Mouse (Mus musculus) A20 (cell line): ENCODE measurements at regions not wholly inside any gene's neighbourhood (a gene's known extent, or its start where the extent isn't known, plus 50 kb on each side); places are given as distances from the start of the nearest gene placed in this dataset.

Source experiments
- DNase-seq: peaks from one replicate; pipeline ENCODE4 v3.0.0-alpha.2; 2011; ENCODE audit warnings: low read depth, low spot score

DNA sequence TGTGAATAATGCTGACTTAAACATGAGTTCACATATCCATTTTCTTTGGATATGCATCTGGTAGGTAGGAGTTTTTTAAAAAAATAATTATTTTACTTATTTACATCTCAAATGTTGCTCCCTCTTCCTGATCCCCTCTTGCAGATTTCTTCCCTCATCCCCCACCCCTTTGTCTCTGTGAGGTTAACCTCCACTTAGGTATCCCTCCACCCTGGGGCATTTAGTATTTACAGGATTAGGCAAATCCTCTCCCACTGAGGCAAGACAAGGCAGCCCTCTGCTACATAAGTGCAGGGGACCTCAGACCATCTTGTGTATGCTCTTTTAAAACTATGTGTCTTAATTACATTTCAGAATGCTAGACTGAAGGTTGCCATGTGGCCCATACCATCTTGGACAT, 155.2 kb upstream of the Shcbp1 start:
- DNase-seq: no peak

DNA sequence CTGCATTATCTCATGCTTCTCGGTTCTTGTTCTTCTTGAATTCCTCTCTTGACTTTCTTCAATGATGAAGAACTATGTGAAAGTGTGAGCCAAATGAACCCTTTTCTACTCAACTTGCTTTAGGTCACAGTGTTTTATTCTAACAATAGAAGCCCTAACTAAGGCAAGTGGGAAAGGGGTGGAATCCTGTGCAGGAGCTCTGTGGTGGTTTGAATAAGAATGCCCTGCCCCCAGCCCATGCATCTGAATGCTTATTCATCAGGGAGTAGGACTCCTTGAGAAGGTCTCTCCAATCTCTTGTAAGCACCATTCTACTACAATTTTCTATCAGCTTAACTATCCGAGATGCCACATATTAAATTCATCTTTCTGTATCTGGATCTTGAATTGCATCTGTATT, 154.7 kb upstream of the Shcbp1 start:
- no peak for DNase-seq

DNA sequence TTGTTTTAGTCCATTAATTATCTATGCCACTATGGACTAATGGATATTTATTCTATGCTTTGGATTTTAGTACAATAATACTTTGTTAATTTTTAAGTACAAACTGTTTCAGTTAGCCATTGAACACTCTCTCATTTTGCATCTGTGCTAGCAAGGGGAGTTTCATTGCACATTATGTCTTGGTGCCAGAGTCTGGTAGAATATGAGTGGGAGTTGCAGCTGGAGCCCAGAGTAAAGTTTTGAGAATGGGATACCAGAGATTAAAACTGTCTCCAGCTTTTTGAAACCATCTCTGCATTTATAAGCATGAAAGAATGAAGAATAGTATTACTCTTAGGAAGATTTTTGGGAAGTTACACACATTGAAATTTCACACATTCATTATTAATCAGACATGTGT, 137.1 kb upstream of the Shcbp1 start:
- no peak for DNase-seq

DNA sequence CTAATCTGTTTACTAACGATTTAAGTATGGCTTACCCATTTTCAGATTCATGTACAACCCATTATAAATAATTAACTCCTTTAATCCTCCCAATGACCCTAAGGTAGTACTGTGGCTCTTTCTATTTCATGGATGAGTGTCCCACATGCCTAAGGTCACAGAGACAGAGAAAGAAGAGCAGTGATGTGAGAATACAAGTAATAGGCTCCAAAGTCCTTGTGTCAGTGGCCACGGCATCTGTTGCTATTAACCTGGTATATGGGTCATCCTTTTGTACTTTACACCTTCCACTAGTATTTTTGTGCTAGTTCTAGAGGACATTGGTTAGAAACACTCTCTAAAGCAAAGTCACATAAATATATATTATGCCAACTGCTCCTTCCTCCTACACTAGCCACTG, 115.7 kb upstream of the Shcbp1 start:
- no peak for DNase-seq

DNA sequence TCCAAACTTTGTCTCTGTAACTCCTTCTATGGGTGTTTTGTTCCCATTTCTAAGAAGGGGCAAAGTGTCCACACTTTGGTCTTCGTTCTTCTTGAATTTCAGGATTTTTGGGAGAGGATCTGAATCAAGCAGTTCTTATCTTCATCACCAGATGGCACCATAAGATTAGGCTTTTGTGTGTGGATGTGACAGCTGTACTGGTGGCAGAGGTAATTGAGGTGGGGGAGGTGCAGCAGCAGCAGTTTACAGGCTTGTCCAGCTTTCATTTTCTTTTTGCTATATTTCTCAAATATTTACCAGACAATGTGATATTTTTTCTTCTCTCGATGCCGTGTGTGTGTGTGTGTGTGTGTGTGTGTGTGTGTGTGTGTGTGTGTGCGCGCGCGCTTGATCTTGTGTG, 89.4 kb upstream of the Shcbp1 start:
- peak; percentile 45 for DNase-seq

DNA sequence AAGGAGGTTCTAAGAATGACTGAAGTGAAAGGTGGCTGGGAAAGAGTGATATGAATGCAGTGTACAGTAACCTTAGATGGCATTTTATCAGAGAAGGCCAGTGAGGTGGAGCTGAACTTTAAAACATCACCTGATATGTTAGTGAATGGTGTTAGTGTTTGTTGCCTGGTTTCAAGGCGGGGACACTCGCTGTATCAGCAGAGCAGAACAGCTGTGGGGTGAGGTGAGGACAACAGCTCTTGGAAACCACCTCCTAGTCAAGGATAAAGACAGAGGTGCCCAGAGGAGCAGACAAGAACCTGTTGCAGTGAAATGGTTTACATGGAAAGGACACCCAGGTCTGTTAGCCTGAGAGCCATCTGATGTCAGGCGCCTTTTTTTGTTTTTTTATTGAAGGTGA, 59.7 kb upstream of the Shcbp1 start:
- DNase-seq: no peak

DNA sequence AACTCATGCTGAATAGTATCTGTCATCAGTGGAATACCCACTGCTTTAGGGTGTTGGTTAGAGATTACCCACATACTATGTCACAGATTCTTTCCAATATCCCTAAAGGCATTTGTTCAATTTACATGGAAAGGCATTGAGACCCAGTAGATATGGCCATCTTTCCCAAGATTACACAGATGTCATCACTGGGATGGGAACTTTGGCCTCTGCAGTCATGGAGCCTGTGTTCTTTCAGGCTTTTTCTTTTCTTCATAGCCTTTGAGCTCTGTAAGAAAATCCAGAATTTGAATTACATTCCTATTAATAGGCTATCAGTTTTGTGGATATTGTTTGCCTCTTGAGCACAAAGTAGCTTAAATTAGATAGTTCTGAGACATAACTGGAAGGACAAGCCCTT, 59.2 kb upstream of the Shcbp1 start:
- no peak for DNase-seq

DNA sequence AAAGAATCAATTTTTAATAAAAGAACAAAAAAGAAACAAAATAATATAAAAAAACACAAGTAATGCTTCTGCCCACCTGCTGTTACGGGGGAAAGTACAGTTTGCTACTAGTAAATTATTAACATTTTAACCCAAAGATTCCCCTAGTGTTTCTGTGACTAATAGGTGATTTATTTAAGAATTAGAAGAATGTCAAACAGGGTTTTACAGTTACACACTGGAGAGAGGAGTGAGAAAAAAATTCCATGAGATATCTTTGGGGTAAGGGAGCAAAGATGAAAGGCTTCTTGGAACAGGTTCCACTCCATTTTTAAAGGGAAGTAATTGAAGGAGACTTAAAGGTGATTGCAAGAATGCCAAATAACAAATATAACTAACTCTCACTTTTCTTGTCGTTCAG, 58.4 kb upstream of the Shcbp1 start:
- no peak for DNase-seq

DNA sequence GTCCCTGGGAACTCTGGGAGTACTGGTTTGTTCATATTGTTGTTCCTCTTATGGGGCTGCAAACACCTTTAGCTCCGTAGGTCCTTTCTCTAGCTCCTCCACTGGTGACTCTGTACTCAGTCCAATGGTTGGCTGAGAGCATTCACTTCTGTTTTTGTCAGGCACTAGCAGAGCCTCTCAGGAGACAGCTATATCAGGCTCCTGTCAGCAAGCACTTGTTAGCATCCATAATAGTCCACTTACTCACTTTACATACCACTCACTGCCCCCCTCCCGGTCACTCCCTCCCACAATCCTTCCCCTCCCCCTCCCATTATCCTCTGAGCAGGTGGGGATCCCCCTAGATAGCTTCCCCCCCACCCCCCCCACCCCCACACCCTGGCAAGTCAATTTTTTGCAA, 57.3 kb upstream of the Shcbp1 start:
- no peak for DNase-seq
